Mouse (Mus musculus): ENCODE results near the gene Fam102b.

- no peak for TF ChIP-seq CTCF (IDR thresholded peaks at IDR 0.05; ENCODE audit: low read depth, low read length)
- TF ChIP-seq EP300 (IDR thresholded peaks at IDR 0.05; ENCODE audit: insufficient read depth, low read depth, low read length): no peak
- no peak for TF ChIP-seq POLR2A (IDR thresholded peaks at IDR 0.05; ENCODE audit: insufficient read depth, low read length)
Observed at GRCm38 (mm10) chr3:109032306-109032705, 4.9 kb upstream of the Fam102b start.

Data from ES-Bruce4 (cell line).